Mouse (Mus musculus) C2C12 (cell line): ENCODE results near the gene Fam222b.

ENCODE experiments used
- CEBPB ChIP-seq: IDR thresholded peaks from one replicate; pipeline ENCODE4 v1.6.1; 2011; ENCODE audit warnings: low read depth, mild to moderate bottlenecking, control low read depth, moderate library complexity
- CTCF ChIP-seq: IDR thresholded peaks from one replicate; pipeline ENCODE4 v1.5.1; 2011; ENCODE audit not compliant: control insufficient read depth, insufficient read depth, insufficient read length
- FOSL1 ChIP-seq: IDR thresholded peaks from one replicate; pipeline ENCODE4 v1.8.0; 2011; ENCODE audit warnings: mild to moderate bottlenecking, low read length; ENCODE audit not compliant: poor library complexity, insufficient read depth, severe bottlenecking
- MAX ChIP-seq: IDR thresholded peaks from one replicate; pipeline ENCODE4 v1.6.1; 2011; ENCODE audit warnings: mild to moderate bottlenecking, control low read depth
- MYOD1 ChIP-seq: IDR thresholded peaks from one replicate; pipeline ENCODE4 v1.6.1; 2011; ENCODE audit warnings: low read depth; ENCODE audit not compliant: control insufficient read depth, insufficient read length
- MYOG ChIP-seq: IDR thresholded peaks from one replicate; pipeline ENCODE4 v1.6.1; 2011; ENCODE audit not compliant: control insufficient read depth, insufficient read length; ENCODE audit errors: extremely low read depth
- USF1 ChIP-seq: IDR thresholded peaks from one replicate; pipeline ENCODE4 v1.6.1; 2011; ENCODE audit warnings: low read depth, mild to moderate bottlenecking, control low read depth, moderate library complexity

- TF ChIP-seq USF1 = no peak
- no peak for TF ChIP-seq CTCF
- TF ChIP-seq CEBPB = no peak
- no peak for TF ChIP-seq MAX
- no peak for TF ChIP-seq MYOG
- TF ChIP-seq MYOD1 = no peak
- TF ChIP-seq FOSL1 = no peak
Observed at GRCm38 (mm10) chr11:78183884-78184514, 89.5 kb downstream of the Fam222b start.
